Mouse (Mus musculus): ENCODE results near the gene Tspo2.
"Not testable (repeated sequence)": the region's sequence is repeated elsewhere in the genome, so short reads cannot be mapped to it uniquely, and the experiment has no call there.

Tspo2 gene

GRCm38 (mm10) chr17:48451353-48451675, at the start of gene Tspo2:
Tspo2 (minus strand) TSS chr17:48451522.
- no peak for DNase-seq (ENCODE audit: low spot score)

GRCm38 (mm10) chr17:48500846-48501445, 49.6 kb upstream of the Tspo2 start:
- DNase-seq (ENCODE audit: low spot score): peak; percentile 10

GRCm38 (mm10) chr17:48497986-48498385, 46.7 kb upstream of the Tspo2 start:
- no peak for DNase-seq (ENCODE audit: low spot score)

- no peak for DNase-seq (ENCODE audit: low spot score)
These were observed 42.7 kb upstream of the Tspo2 start for GRCm38 (mm10) chr17:48493986-48494385.

- DNase-seq (ENCODE audit: low spot score): no peak
These were observed 42.3 kb upstream of the Tspo2 start for GRCm38 (mm10) chr17:48493582-48493981.

GRCm38 (mm10) chr17:48492621-48493020, 41.3 kb upstream of the Tspo2 start:
- DNase-seq (ENCODE audit: low spot score): no peak

GRCm38 (mm10) chr17:48489466-48489865, 38.1 kb upstream of the Tspo2 start:
- no peak for DNase-seq (ENCODE audit: low spot score)

- DNase-seq (ENCODE audit: low spot score): no peak
These were observed 32.9 kb upstream of the Tspo2 start for GRCm38 (mm10) chr17:48484191-48484590.

GRCm38 (mm10) chr17:48483764-48484163, 32.4 kb upstream of the Tspo2 start:
- no peak for DNase-seq (ENCODE audit: low spot score)

GRCm38 (mm10) chr17:48479952-48480351, 28.6 kb upstream of the Tspo2 start:
- DNase-seq (ENCODE audit: low spot score): no peak

GRCm38 (mm10) chr17:48475444-48475843, 24.1 kb upstream of the Tspo2 start:
- no peak for DNase-seq (ENCODE audit: low spot score)

- DNase-seq (ENCODE audit: low spot score): not testable (repeated sequence)
These were observed 23.0 kb upstream of the Tspo2 start for GRCm38 (mm10) chr17:48474282-48474681.

- DNase-seq (ENCODE audit: low spot score): peak; percentile 87
These were observed 16.3 kb upstream of the Tspo2 start for GRCm38 (mm10) chr17:48467395-48468231.

- no peak for DNase-seq (ENCODE audit: low spot score)
These were observed 15.6 kb upstream of the Tspo2 start for GRCm38 (mm10) chr17:48466769-48467394.

- DNase-seq (ENCODE audit: low spot score): no peak
These were observed 12.1 kb upstream of the Tspo2 start for GRCm38 (mm10) chr17:48463391-48463790.

GRCm38 (mm10) chr17:48462096-48462495, 10.8 kb upstream of the Tspo2 start:
- DNase-seq (ENCODE audit: low spot score): no peak

- DNase-seq (ENCODE audit: low spot score): no peak
These were observed 6.8 kb upstream of the Tspo2 start for GRCm38 (mm10) chr17:48457971-48458653.

GRCm38 (mm10) chr17:48455955-48456354, 4.6 kb upstream of the Tspo2 start:
- no peak for DNase-seq (ENCODE audit: low spot score)

- DNase-seq (ENCODE audit: low spot score): no peak
These were observed 3.4 kb upstream of the Tspo2 start, which contains the start of gene Unc5cl for GRCm38 (mm10) chr17:48454688-48455087. Unc5cl (plus strand) TSS chr17:48454901.

- no peak for DNase-seq (ENCODE audit: low spot score)
These were observed 2.9 kb upstream of the Tspo2 start for GRCm38 (mm10) chr17:48454190-48454589.

GRCm38 (mm10) chr17:48453489-48453888, 2.2 kb upstream of the Tspo2 start:
- DNase-seq (ENCODE audit: low spot score): no peak

- DNase-seq (ENCODE audit: low spot score): no peak
These were observed 577 bp upstream of the Tspo2 start for GRCm38 (mm10) chr17:48451753-48452444.

Measured in ovary, postnatal 14 days (tissue).